Mouse (Mus musculus): ENCODE results near the gene Tsc2.

Gene Tsc2

GRCm38 (mm10) chr17:24604557-24604956 is 27.9 kb downstream of the Tsc2 start:
- DNase-seq, result no peak

- no peak for DNase-seq
Observed at GRCm38 (mm10) chr17:24603961-24604360, 28.5 kb downstream of the Tsc2 start.

GRCm38 (mm10) chr17:24600502-24600901 is 31.9 kb downstream of the Tsc2 start:
- DNase-seq, result no peak

- DNase-seq, result no peak
Observed at GRCm38 (mm10) chr17:24597989-24598388, 34.4 kb downstream of the Tsc2 start.

GRCm38 (mm10) chr17:24596471-24597183 is 35.8 kb downstream of the Tsc2 start:
- DNase-seq, result no peak

- DNase-seq, result no peak
Observed at GRCm38 (mm10) chr17:24596073-24596466, 36.4 kb downstream of the Tsc2 start.

GRCm38 (mm10) chr17:24595126-24596072 is 37.0 kb downstream of the Tsc2 start:
- DNase-seq, result no peak

- DNase-seq, result no peak
Observed at GRCm38 (mm10) chr17:24593992-24594890, 38.2 kb downstream of the Tsc2 start.

GRCm38 (mm10) chr17:24593248-24593647 is 39.2 kb downstream of the Tsc2 start:
- DNase-seq, result no peak

- DNase-seq, result no peak
Observed at GRCm38 (mm10) chr17:24591695-24592094, 40.7 kb downstream of the Tsc2 start.

- no peak for DNase-seq
Observed at GRCm38 (mm10) chr17:24590943-24591342, 41.5 kb downstream of the Tsc2 start.

- DNase-seq, result no peak
Observed at GRCm38 (mm10) chr17:24586532-24586931, 45.9 kb downstream of the Tsc2 start.

- DNase-seq, result no peak
Observed at GRCm38 (mm10) chr17:24584520-24584919, 47.9 kb downstream of the Tsc2 start.

- peak; percentile 27 for DNase-seq
Observed at GRCm38 (mm10) chr17:24583599-24584460, 48.6 kb downstream of the Tsc2 start.

- no peak for DNase-seq
Observed at GRCm38 (mm10) chr17:24580287-24580686, 52.1 kb downstream of the Tsc2 start.

- DNase-seq, result no peak
Observed at GRCm38 (mm10) chr17:24579532-24579931, 52.9 kb downstream of the Tsc2 start.

GRCm38 (mm10) chr17:24573811-24574210 is 58.6 kb downstream of the Tsc2 start:
- DNase-seq, result no peak

- DNase-seq, result no peak
Observed at GRCm38 (mm10) chr17:24572651-24573245, 59.7 kb downstream of the Tsc2 start.

- DNase-seq, result no peak
Observed at GRCm38 (mm10) chr17:24569837-24570236, 62.6 kb downstream of the Tsc2 start.

GRCm38 (mm10) chr17:24567034-24567779 is 65.2 kb downstream of the Tsc2 start:
- DNase-seq, result peak; percentile 38

- no peak for DNase-seq
Observed at GRCm38 (mm10) chr17:24565792-24566191, 66.6 kb downstream of the Tsc2 start.
